Mouse (Mus musculus) heart, postnatal 25 days (tissue): ENCODE results near the gene Manbal. TPM values are rescaled to one million over a fixed set of nuclear protein-coding genes. Genes with fewer than 3 reads are reported as not detected.

Source experiments
- DNase-seq: peaks from one replicate; pipeline ENCODE4 v3.0.0; 2022; ENCODE audit warnings: low spot score
- intact Hi-C: fragments of 180-260 bp; cut with DNase I; formaldehyde crosslinking; loops from one replicate; pipeline ENCODE4 v1.15.1; 2025
- total RNA-seq, 2 experiments: library from RNA; stranded (reverse); gene quantifications; 2 replicates each; pipeline ENCODE4 v1.2.3; 2021

The Manbal gene
- total RNA-seq, 2 experiments from 2014 or later = 20.1 to 20.3 TPM

DNA sequence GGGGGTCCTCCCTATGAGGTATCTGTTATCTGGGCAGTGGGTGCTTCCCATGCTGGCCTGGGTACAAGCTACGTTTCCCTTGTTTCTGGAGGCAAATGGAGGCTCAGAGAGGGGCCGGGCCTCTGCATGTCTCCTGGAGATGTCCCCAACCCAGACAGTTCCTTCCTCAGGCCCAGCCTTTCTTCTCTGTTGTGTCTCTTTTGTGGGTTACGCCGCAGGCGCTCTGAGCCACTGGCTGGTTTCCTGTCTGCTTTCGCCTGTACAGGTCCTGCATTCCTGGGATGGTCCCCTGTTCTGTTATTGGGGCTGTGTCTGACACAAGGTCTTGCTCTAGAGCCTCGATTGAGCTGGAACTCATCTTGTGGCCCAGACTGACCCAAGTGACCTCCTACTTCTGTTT is 62.3 kb downstream of the Manbal start:
- intact Hi-C loops = no loop called here
- no peak for DNase-seq

DNA sequence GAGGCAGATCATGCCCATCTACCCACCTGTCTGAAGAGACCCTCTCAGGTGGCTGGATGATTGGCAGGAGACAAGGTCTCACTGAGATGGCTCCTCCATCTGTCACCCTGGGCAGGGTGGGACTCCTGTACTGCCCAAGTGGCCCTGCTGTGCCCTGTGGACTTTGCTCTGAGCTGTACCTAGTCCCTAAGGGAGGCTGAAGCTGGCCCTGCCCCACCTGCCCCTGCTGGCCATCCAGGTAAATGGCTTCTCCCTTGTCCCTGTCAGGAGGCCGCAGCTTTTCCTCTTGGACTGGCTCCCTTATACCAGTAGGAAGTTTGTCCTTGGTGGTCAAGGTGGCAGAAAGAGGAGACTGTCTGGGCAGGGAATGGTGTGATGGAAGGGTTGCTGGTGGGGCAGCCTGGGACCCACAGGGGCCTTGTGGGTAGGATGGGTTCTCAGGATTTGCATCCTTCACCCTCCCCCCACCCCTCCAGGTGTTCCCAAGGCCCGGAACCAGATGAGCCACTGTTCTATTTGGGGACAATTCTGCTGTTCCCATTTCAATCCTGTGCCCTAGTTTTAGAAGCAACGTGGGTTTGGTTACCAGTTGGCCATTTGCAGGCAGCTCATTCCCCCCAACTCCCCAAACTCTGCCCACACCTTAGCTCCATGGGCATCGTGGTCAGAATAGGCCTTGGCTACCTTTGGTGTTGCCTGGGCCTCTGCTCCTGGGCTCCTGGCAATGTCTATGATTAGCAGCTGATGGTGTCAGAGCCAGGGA is 63.5 kb downstream of the Manbal start:
- intact Hi-C loops = no loop called here

DNA sequence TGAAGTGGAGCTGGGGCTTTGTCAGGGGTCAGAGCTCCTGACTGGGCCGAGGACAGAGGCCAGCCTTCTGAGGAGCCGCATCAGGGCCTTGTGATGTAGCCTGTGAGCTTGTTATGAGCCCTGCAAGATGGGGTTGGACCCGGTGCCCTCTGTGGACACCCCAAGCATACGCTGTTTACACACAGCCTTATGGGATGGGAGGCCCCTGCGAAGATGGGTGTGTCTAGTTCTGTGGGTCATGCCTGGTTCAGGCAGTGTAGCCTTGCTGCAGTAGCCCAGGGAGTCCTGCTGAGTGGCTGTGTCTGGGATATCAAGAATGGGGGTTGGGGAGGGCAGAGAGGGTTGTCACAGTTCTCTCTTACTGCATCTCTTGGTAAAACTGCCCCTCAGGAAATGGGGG is 64.5 kb downstream of the Manbal start:
- intact Hi-C loops = no loop called here
- DNase-seq = no peak

More for the DNA sequence above, 63.5 kb downstream of the Manbal start:
- DNase-seq = no peak

DNA sequence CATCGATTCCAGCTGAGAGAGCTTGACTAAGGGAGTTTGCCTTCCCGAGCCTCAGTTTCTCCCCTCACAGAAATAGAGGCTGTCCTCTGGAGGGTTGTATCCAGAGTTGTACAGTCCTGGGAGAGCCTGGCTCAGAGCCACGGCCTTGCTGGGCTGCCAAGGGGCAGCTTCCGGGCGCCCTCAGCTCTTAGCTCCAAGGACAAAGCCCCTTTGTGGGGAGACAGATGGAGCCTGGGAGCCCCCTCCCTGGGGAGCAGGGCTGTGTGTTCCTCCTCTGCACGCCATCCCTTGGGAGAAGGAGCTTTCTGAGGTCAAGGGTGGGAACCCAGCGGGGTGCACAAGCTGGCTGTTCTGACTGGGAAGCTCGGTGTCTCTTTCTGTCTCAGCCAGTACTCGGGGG is 65.1 kb downstream of the Manbal start:
- intact Hi-C loops = no loop called here
- no peak for DNase-seq

DNA sequence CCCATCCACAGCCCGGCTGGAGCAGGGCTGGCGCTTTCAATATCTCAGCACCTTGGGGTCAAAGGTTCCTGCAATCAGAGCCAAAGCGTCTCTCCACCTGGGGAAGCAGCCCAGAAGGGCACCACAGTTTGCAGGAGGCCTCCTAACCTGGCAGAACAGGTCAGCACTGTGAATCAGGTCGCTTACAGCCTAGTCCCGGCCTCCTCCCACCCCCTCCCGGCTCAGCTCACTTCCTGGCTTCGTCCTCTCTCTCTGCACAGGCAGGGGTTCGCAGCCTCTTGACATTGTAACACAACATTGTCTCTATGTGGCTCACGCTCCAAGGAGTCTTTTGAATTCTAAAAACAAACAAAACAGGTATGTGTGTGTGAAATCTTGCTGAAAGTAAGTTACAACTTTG is 66.6 kb downstream of the Manbal start:
- intact Hi-C loops = no loop called here
- DNase-seq = no peak

DNA sequence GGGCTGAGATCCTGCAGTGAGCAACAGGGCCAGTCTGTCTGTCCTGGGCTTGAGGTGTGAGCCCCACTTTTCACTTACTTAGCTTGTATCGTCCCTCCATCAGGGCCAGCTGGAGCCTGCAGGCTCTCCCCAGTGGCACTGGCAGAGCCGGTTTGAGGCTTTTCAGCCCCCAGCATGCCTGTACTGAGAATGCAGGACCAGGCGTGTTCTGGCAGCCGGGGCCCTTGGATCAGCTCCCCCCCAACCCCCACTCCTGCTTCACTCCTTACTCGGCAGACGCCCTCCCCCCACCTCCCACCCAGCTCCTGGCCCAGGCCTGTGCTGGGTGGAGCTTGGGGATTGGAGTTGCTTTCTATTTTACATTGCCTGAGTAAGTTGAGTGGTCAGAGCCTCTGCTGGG is 67.1 kb downstream of the Manbal start:
- intact Hi-C loops = no loop called here
- DNase-seq = no peak

DNA sequence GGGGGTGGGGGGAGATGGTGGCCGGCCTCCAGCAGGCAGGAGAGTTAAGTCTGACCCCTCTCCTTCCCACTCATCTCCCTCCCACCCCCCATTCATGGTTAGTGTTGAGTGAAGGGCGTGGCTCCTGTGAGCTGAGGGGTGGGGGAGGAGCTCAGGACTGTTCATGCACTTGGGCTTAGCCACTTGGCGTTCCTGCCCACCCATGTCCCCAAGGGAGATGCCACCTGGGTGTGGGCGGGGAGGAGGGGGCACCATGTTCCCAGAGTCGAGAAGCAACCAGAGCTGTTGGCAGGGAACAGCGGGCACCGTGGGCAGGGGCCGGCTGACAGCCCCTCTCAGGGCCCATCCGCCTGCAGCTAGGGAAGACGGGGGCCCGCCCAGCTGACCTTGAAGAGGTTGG is 69.1 kb downstream of the Manbal start:
- intact Hi-C loops = no loop called here
- DNase-seq = no peak

DNA sequence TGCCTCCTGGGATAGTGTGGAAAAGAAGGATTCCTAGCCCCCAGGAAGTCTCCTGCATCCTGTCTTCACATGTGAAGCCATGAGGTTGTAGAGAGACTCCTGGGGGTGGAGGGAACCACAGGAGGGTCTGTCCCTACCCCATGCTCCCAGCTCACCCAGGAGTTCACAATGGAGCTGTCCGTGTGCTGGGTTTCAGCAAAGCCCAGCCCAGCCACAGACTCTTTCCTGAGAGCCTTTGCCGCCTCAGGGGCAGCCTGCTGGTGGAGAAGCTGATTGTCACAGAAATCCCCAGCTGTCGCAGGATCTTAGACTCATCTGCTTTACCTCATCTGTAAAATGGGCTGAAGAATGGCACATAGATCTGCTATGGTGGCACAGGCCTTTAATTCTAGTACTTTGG is 69.7 kb downstream of the Manbal start:
- no peak for DNase-seq

DNA sequence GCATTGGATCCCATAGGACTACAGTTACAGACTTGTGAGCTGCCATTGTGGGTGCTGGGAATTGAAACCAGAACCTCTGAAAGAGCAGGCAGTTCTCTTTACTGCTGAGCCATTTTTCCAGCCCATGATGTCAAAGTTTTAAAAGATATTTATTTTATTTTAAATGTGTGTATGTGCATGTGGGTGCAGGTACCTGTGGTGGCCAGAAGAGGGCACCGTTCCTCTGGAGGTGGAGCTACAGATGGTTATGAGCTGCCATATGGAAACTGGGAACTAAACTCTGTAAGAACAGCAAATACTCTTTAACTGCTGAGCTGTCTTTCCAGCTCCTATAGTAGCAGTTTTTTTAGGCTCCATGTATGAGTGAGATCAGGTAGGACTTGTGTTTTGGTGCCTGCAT is 74.0 kb downstream of the Manbal start:
- intact Hi-C loops = no loop called here
- DNase-seq = no peak

More for the DNA sequence above, 69.7 kb downstream of the Manbal start:
- intact Hi-C loops = no loop called here

Other genes starting within 250 kb of the Manbal start
- gene Samhd1, start 232.3 kb upstream of the Manbal start, total RNA-seq = 10 to 100 TPM; 21.6 to 22.4 TPM
- gene Rbl1, start 163.1 kb upstream of the Manbal start, total RNA-seq = 1 to 10 TPM; 2.3 to 2.5 TPM
- 10 to 100 TPM; 85.1 to 94.2 TPM for gene Rpn2, start 88.6 kb upstream of the Manbal start, total RNA-seq
- not detected for gene Mroh8, start 88.0 kb upstream of the Manbal start, total RNA-seq
- not detected for gene Ghrh, start 20.1 kb upstream of the Manbal start, total RNA-seq
- gene Src, start 50.9 kb downstream of the Manbal start, total RNA-seq = 1 to 10 TPM; 2.9 to 5.1 TPM
- 1 to 10 TPM in 1 of 2 experiments, under 1 TPM in 1; 0.29 to 1.4 TPM for gene Nnat, start 192.5 kb downstream of the Manbal start, total RNA-seq
- 10 to 100 TPM; 51.8 to 54.9 TPM for gene Blcap, start 203.7 kb downstream of the Manbal start, total RNA-seq